Mouse (Mus musculus) megakaryocyte progenitor cell, adult 5-6 weeks (primary cell): ENCODE results near the gene Ispd. TPM values are rescaled to one million over a fixed set of nuclear protein-coding genes. Genes with fewer than 3 reads are reported as not detected.

Source experiments
- ATAC-seq: replicated peaks from 2 replicates; pipeline ENCODE4 v1.8.0; 2016; ENCODE audit warnings: mild to moderate bottlenecking, moderate TSS enrichment, inconsistent platforms; ENCODE audit not compliant: poor library complexity
- total RNA-seq, 2 experiments: library from RNA; stranded (forward) in 1 of 2; stranded (reverse) in 1 of 2; fragments of 157-497, 149-512 nt in 1 of 2; fragments of 200-1000 nt in 1 of 2; gene quantifications; 2 replicates each; pipeline versions ENCODE4 v1.2.3 to v1.2.4; 2015 to 2017

Gene Ispd
- total RNA-seq, 2 experiments from 2014 or later = 3.2 TPM

- ATAC-seq = 0 out of 2 replicates have a peak, but pooled peaks have one; percentile 20
These were observed 323.1 kb downstream of the Ispd start for GRCm38 (mm10) chr12:36704380-36704779.

GRCm38 (mm10) chr12:36708810-36709209 is 327.6 kb downstream of the Ispd start:
- peak; percentile 61 for ATAC-seq

- peak; percentile 90 for ATAC-seq
These were observed 332.8 kb downstream of the Ispd start for GRCm38 (mm10) chr12:36713866-36714662.

GRCm38 (mm10) chr12:36717526-36717925 is 336.3 kb downstream of the Ispd start:
- ATAC-seq = no peak

GRCm38 (mm10) chr12:36718417-36718816 is 337.2 kb downstream of the Ispd start:
- ATAC-seq = no peak

GRCm38 (mm10) chr12:36719074-36719473 is 337.8 kb downstream of the Ispd start:
- ATAC-seq = no peak

- ATAC-seq = no peak
These were observed 339.5 kb downstream of the Ispd start for GRCm38 (mm10) chr12:36720779-36721178.

GRCm38 (mm10) chr12:36721223-36721622 is 340.0 kb downstream of the Ispd start:
- ATAC-seq = no peak

GRCm38 (mm10) chr12:36722754-36723153 is 341.5 kb downstream of the Ispd start:
- ATAC-seq = no peak

- ATAC-seq = no peak
These were observed 342.1 kb downstream of the Ispd start for GRCm38 (mm10) chr12:36723302-36723701.

GRCm38 (mm10) chr12:36724297-36724696 is 343.0 kb downstream of the Ispd start:
- no peak for ATAC-seq

- ATAC-seq = no peak
These were observed 344.0 kb downstream of the Ispd start for GRCm38 (mm10) chr12:36725250-36725649.

GRCm38 (mm10) chr12:36726026-36726425 is 344.8 kb downstream of the Ispd start:
- ATAC-seq = no peak

GRCm38 (mm10) chr12:36733673-36734371 is 352.6 kb downstream of the Ispd start:
- no peak for ATAC-seq

Other genes with a start within 250 kb of the Ispd start
- gene Ankmy2, start 224.3 kb upstream of the Ispd start, total RNA-seq (2015) = 17.1 and 22.2 TPM in 2 replicates
- gene Ankmy2, start 224.3 kb upstream of the Ispd start, total RNA-seq (2017) = 22.7 and 23.3 TPM in 2 replicates
- 150 and 156 TPM in 2 replicates for gene Bzw2, start 223.4 kb upstream of the Ispd start, total RNA-seq (2015)
- gene Bzw2, start 223.4 kb upstream of the Ispd start, total RNA-seq (2017) = 111 and 131 TPM in 2 replicates
- not detected in 2 replicates for gene Lrrc72, start 128.1 kb upstream of the Ispd start, total RNA-seq (2015)
- gene Lrrc72, start 128.1 kb upstream of the Ispd start, total RNA-seq (2017) = not detected in 2 replicates
- gene Sostdc1, start 67.3 kb upstream of the Ispd start, total RNA-seq (2015) = not detected in 2 replicates
- not detected in 2 replicates for gene Sostdc1, start 67.3 kb upstream of the Ispd start, total RNA-seq (2017)
- not detected in 2 replicates for gene D630036H23Rik, start 731 bp downstream of the Ispd start, total RNA-seq (2015)
- 0.33 TPM in 1 of 2 replicates, not detected in the other for gene D630036H23Rik, start 731 bp downstream of the Ispd start, total RNA-seq (2017)